Mouse (Mus musculus) heart, embryonic 10.5 days (tissue): ENCODE measurements around the gene Pdzrn4. TPM values are rescaled to one million over a fixed set of nuclear protein-coding genes. Genes with fewer than 3 reads are reported as not detected.

Experiments
- DNase-seq: peaks from one replicate; pipeline ENCODE4 v3.0.0-alpha.2; 2017; ENCODE audit warnings: low spot score
- H3K27ac ChIP-seq: fragments of 300-500 bp; sonication (generic); 2 replicates; pipeline ENCODE4 v1.5.1; 2016; ENCODE audit warnings: mild to moderate bottlenecking
- H3K27me3 ChIP-seq: fragments of 300-500 bp; sonication (generic); 2 replicates; pipeline ENCODE4 v1.6.1; 2016; ENCODE audit warnings: mild to moderate bottlenecking; ENCODE audit not compliant: poor library complexity, insufficient read depth, severe bottlenecking
- H3K36me3 ChIP-seq: fragments of 300-500 bp; sonication (generic); 2 replicates; pipeline ENCODE4 v1.6.1; 2016; ENCODE audit warnings: mild to moderate bottlenecking, moderate library complexity
- H3K4me1 ChIP-seq: fragments of 300-500 bp; sonication (generic); 2 replicates; pipeline ENCODE4 v1.6.1; 2016; ENCODE audit warnings: mild to moderate bottlenecking
- H3K4me3 ChIP-seq: fragments of 300-500 bp; sonication (generic); 2 replicates; pipeline ENCODE4 v1.5.1; 2016; ENCODE audit warnings: mild to moderate bottlenecking, moderate library complexity
- H3K9me3 ChIP-seq: fragments of 300-500 bp; sonication (generic); 2 replicates; pipeline ENCODE4 v1.6.1; 2016; ENCODE audit warnings: mild to moderate bottlenecking, moderate library complexity
- WGBS: fragments of 180-500 bp; shearing (Covaris S2); methylation state at CpG from one replicate; pipeline ENCODE4 v1.1.7; 2016; 5-methylcytosine and 5-hydroxymethylcytosine counted together
- polyA plus RNA-seq: library from polyadenylated mRNA; unstranded; fragments of >200 nt; fragmentation: Nextera tagmentation; extraction: Ambion mirVana; gene quantifications from 2 replicates; pipeline ENCODE4 v1.2.1, GENCODE M21; 2016

The Pdzrn4 gene
- polyA plus RNA-seq, 1 experiment from 2014 or later = 0.57 TPM

- Histone ChIP-seq H3K4me3 (0 out of 2 replicates have a peak overlapping the region, but pooled peaks have one; percentile 42), H3K4me1 (0 out of 2 replicates have a peak, but pooled peaks cover 4% of the 10 kb centered on the region), H3K9me3 (no peaks in the 10 kb centered on the region), H3K27me3 (no peaks in the 10 kb centered on the region), H3K36me3 (no peaks in the 10 kb centered on the region), H3K27ac (no peak overlapping the region)
- WGBS = 48% methylated on average over 19 of the region's 19 CpGs
- DNase-seq = no peak
These were observed 124.1 kb downstream of the Pdzrn4 start for GRCm38 (mm10) chr15:92520677-92521225.

- Histone ChIP-seq H3K36me3 (no peaks in the 10 kb centered on the region), H3K27me3 (no peaks in the 10 kb centered on the region), H3K9me3 (no peaks in the 10 kb centered on the region), H3K27ac (no peak overlapping the region), H3K4me3 (peak overlapping the region; percentile 42), H3K4me1 (0 out of 2 replicates have a peak, but pooled peaks cover 4% of the 10 kb centered on the region)
- 8% methylated on average over 7 of the region's 7 CpGs for WGBS
- no peak for DNase-seq
These were observed 125.0 kb downstream of the Pdzrn4 start for GRCm38 (mm10) chr15:92521686-92522085.

GRCm38 (mm10) chr15:92524917-92525316 lies 128.2 kb downstream of the Pdzrn4 start:
- no peaks in the 10 kb centered on the region for H3K27me3 ChIP-seq
- H3K36me3 ChIP-seq = no peaks in the 10 kb centered on the region
- no peak overlapping the region for H3K4me3 ChIP-seq
- H3K27ac ChIP-seq = no peak overlapping the region
- DNase-seq = no peak
- 8% methylated on average over 2 of the region's 2 CpGs for WGBS
- no peaks in the 10 kb centered on the region for H3K9me3 ChIP-seq
- 0 out of 2 replicates have a peak, but pooled peaks cover 4% of the 10 kb centered on the region for H3K4me1 ChIP-seq

GRCm38 (mm10) chr15:92525416-92525815 lies 128.7 kb downstream of the Pdzrn4 start:
- 0 out of 2 replicates have a peak, but pooled peaks cover 4% of the 10 kb centered on the region for H3K4me1 ChIP-seq
- no peak for DNase-seq
- H3K4me3 ChIP-seq = no peak overlapping the region
- no peaks in the 10 kb centered on the region for H3K9me3 ChIP-seq
- no peaks in the 10 kb centered on the region for H3K27me3 ChIP-seq
- no peak overlapping the region for H3K27ac ChIP-seq
- 83% methylated on average over 9 of the region's 9 CpGs for WGBS
- no peaks in the 10 kb centered on the region for H3K36me3 ChIP-seq

GRCm38 (mm10) chr15:92526731-92527130 lies 130.1 kb downstream of the Pdzrn4 start:
- H3K27ac ChIP-seq = no peak overlapping the region
- 65% methylated on average over 4 of the region's 4 CpGs for WGBS
- no peak for DNase-seq

GRCm38 (mm10) chr15:92543252-92543651 lies 146.6 kb downstream of the Pdzrn4 start:
- Histone ChIP-seq H3K27me3 (no peaks in the 10 kb centered on the region), H3K4me3 (no peak overlapping the region), H3K27ac (no peak overlapping the region), H3K9me3 (no peaks in the 10 kb centered on the region), H3K4me1 (peaks cover 3% of the 10 kb centered on the region), H3K36me3 (no peaks in the 10 kb centered on the region)
- DNase-seq = no peak
- 15% methylated on average over 1 of the region's 1 CpGs for WGBS

More at GRCm38 (mm10) chr15:92526731-92527130, 130.1 kb downstream of the Pdzrn4 start:
- Histone ChIP-seq H3K4me3 (no peak overlapping the region), H3K9me3 (no peaks in the 10 kb centered on the region), H3K36me3 (no peaks in the 10 kb centered on the region), H3K4me1 (0 out of 2 replicates have a peak, but pooled peaks cover 4% of the 10 kb centered on the region), H3K27me3 (no peaks in the 10 kb centered on the region)

GRCm38 (mm10) chr15:92547294-92547911 lies 150.7 kb downstream of the Pdzrn4 start:
- Histone ChIP-seq H3K36me3 (no peaks in the 10 kb centered on the region), H3K27ac (no peak overlapping the region), H3K4me1 (peaks cover 3% of the 10 kb centered on the region), H3K27me3 (no peaks in the 10 kb centered on the region), H3K4me3 (no peak overlapping the region), H3K9me3 (no peaks in the 10 kb centered on the region)
- DNase-seq = no peak
- WGBS = 69% methylated on average over 9 of the region's 9 CpGs

GRCm38 (mm10) chr15:92555012-92555574 lies 158.4 kb downstream of the Pdzrn4 start:
- H3K27me3 ChIP-seq = no peaks in the 10 kb centered on the region
- no peaks in the 10 kb centered on the region for H3K9me3 ChIP-seq
- H3K4me3 ChIP-seq = no peak overlapping the region
- no peaks in the 10 kb centered on the region for H3K36me3 ChIP-seq
- H3K27ac ChIP-seq = no peak overlapping the region
- DNase-seq = no peak
- no peaks in the 10 kb centered on the region for H3K4me1 ChIP-seq
- 67% methylated on average over 7 of the region's 7 CpGs for WGBS

- Histone ChIP-seq H3K9me3 (no peaks in the 10 kb centered on the region), H3K36me3 (no peaks in the 10 kb centered on the region), H3K4me1 (no peaks in the 10 kb centered on the region), H3K27me3 (no peaks in the 10 kb centered on the region), H3K27ac (no peak overlapping the region), H3K4me3 (no peak overlapping the region)
- WGBS = 68% methylated on average over 3 of the region's 3 CpGs
- DNase-seq = no peak
These were observed 159.0 kb downstream of the Pdzrn4 start for GRCm38 (mm10) chr15:92555716-92556115.

- no peak for DNase-seq
- 91% methylated on average over 5 of the region's 5 CpGs for WGBS
- Histone ChIP-seq H3K36me3 (no peaks in the 10 kb centered on the region), H3K4me3 (no peak overlapping the region), H3K27me3 (no peaks in the 10 kb centered on the region), H3K4me1 (no peaks in the 10 kb centered on the region), H3K9me3 (no peaks in the 10 kb centered on the region), H3K27ac (no peak overlapping the region)
These were observed 161.9 kb downstream of the Pdzrn4 start for GRCm38 (mm10) chr15:92558592-92558991.

GRCm38 (mm10) chr15:92562149-92562548 lies 165.5 kb downstream of the Pdzrn4 start:
- H3K27me3 ChIP-seq = no peaks in the 10 kb centered on the region
- no peaks in the 10 kb centered on the region for H3K4me1 ChIP-seq
- WGBS = 78% methylated on average over 6 of the region's 6 CpGs
- no peaks in the 10 kb centered on the region for H3K36me3 ChIP-seq
- no peak overlapping the region for H3K4me3 ChIP-seq
- no peak for DNase-seq
- no peak overlapping the region for H3K27ac ChIP-seq
- no peaks in the 10 kb centered on the region for H3K9me3 ChIP-seq

- Histone ChIP-seq H3K4me3 (no peak overlapping the region), H3K27ac (no peak overlapping the region), H3K36me3 (no peaks in the 10 kb centered on the region), H3K4me1 (no peaks in the 10 kb centered on the region), H3K27me3 (no peaks in the 10 kb centered on the region), H3K9me3 (no peaks in the 10 kb centered on the region)
- WGBS = 69% methylated on average over 2 of the region's 2 CpGs
- no peak for DNase-seq
These were observed 166.9 kb downstream of the Pdzrn4 start for GRCm38 (mm10) chr15:92563576-92563975.

- Histone ChIP-seq H3K4me1 (no peaks in the 10 kb centered on the region), H3K4me3 (no peak overlapping the region), H3K9me3 (no peaks in the 10 kb centered on the region), H3K36me3 (no peaks in the 10 kb centered on the region), H3K27ac (no peak overlapping the region), H3K27me3 (no peaks in the 10 kb centered on the region)
- DNase-seq = peak; percentile 17
- 80% methylated on average over 3 of the region's 3 CpGs for WGBS
These were observed 174.0 kb downstream of the Pdzrn4 start for GRCm38 (mm10) chr15:92570526-92571243.
